Mouse (Mus musculus): ENCODE measurements around the gene Creb3l4. TPM values are rescaled to one million over a fixed set of nuclear protein-coding genes. Genes with fewer than 3 reads are reported as not detected.
"Not testable (repeated sequence)": the region's sequence is repeated elsewhere in the genome, so short reads cannot be mapped to it uniquely, and the experiment has no call there.

Gene Creb3l4
- 0.94 and 1.3 TPM in 2 replicates for polyA plus RNA-seq (2012; rRNA removed)

DNA sequence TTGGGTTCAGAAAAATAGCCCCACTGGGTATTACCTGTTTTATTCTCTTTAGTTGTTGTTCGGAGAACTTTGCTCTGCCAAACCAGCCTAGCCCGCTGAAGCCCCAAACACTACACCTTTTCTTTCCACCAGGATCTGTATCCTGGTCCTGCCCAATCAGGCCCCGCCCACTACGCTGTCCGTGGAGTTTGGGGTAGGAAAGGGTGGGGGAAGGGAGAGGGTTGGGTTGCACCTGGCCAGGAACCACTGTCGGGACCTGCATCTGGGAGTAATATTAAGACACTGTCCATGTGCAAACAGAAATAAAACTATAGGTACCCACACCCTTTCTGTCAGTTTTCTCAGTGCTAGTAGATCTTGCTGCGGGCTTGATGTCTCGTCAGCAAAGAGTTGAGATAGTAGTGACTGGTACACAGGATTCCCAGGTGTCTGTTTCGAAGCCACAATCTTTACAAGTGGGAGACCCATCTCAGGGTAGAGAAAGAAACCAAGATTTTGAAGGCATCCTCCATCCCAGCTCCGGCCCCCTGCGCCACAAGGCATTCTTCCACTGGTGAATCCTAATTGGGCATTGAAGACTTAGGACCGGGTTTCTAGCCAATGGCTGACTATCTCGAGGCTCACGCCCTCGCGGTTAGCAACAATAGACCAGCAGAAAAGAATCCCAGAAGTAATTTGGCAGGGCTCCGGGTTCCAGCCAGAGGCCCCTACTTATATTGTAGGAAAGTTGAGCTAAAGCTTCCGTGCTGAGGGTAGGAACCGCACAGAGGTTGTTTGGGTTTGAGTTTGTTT lies at the start of gene Creb3l4:
Gene Creb3l4, minus strand, starts transcription at position 529 of the 792 bp plus-strand sequence.
- Histone ChIP-seq H3K27ac (ENCODE audit: control insufficient read depth, insufficient read depth, low read length) (no peak within 1 kb of the TSS), H3K27me3 (ENCODE audit: control insufficient read depth, insufficient read depth, low read length) (no peaks in the 10 kb centered on the region), H3K36me3 (ENCODE audit: control insufficient read depth, insufficient read depth, low read length) (no peaks in the 10 kb centered on the region), H3K4me3 (ENCODE audit: control insufficient read depth, insufficient read depth, low read length) (no peak within 1 kb of the TSS), H3K4me1 (replicated peaks; ENCODE audit: control insufficient read depth, insufficient read depth, low read length) (peaks cover 7% of the 10 kb centered on the region)
- TF ChIP-seq CTCF (IDR thresholded peaks at IDR 0.05; ENCODE audit: borderline replicate concordance, control insufficient read depth, extremely low read depth, insufficient read depth, low read length, poor library complexity), result no peak
- no peak for TF ChIP-seq POLR2A (IDR thresholded peaks at IDR 0.05; ENCODE audit: control insufficient read depth, extremely low read depth, insufficient read depth, low read length, poor library complexity)
- DNase-seq, result no peak
- WGBS, result 90% methylated on average over 19 of the region's 19 CpGs

DNA sequence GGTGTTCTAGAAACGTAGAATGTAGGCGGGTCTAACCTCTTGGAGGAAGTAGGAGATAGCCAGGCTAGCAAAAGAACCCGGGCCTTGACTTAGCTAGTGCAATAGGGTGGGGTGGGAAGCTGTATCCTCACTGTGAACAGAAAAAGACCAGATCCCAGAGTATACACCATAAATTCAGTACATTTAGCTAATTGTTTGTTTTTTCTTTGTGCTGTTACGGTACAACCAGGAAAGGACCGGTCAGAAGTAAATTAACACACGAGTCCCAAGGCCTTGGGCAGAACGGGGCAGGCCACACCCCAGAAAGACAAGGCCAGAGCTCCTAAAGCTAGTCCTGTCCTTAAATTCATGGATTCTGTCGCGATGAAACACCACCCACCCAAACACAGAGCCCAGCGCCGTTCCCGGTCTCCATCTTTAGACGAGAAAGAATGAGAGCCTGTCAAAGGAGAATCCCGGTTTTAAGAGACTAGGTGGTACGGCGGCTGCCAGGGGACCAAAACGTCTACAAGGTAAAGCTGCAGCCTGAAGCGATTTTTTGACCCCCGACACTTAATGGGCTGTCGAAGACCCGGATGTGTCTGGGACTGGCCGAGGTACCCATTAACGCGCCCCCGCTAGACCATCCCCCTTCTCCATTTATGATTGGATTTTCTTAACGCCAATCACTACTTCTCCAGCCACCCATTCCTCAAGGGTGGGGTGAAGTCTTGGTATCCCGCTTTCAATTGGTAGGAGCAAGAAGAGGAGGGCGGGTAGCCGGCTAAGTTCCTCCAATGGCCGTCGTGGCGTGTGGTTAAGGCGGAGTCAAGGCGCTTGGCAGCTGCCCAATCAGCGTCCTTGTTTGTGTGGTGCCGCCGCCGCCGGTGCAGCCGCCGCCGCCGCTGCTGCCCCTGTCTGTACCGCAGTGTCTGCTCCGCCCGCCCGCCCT lies 49.3 kb upstream of the Creb3l4 start, which contains the start of gene Gatad2b:
Gene Gatad2b, plus strand, starts transcription at position 834 of the 931 bp plus-strand sequence.
- TF ChIP-seq CTCF (IDR thresholded peaks at IDR 0.05; ENCODE audit: borderline replicate concordance, control insufficient read depth, extremely low read depth, insufficient read depth, low read length, poor library complexity) (no peak), POLR2A (IDR thresholded peaks at IDR 0.05; ENCODE audit: control insufficient read depth, extremely low read depth, insufficient read depth, low read length, poor library complexity) (no peak)
- Histone ChIP-seq H3K27ac (ENCODE audit: control insufficient read depth, insufficient read depth, low read length) (peak within 1 kb of the TSS; percentile 91), H3K4me3 (ENCODE audit: control insufficient read depth, insufficient read depth, low read length) (peak within 1 kb of the TSS; percentile 100), H3K36me3 (ENCODE audit: control insufficient read depth, insufficient read depth, low read length) (no peaks in the 10 kb centered on the region), H3K27me3 (ENCODE audit: control insufficient read depth, insufficient read depth, low read length) (no peaks in the 10 kb centered on the region), H3K4me1 (replicated peaks; ENCODE audit: control insufficient read depth, insufficient read depth, low read length) (peaks cover 5% of the 10 kb centered on the region; the same call in 1 of the 2 replicates)
- peak; percentile 95 for DNase-seq
- WGBS, result under 1% methylated on average over 40 of the region's 47 CpGs

DNA sequence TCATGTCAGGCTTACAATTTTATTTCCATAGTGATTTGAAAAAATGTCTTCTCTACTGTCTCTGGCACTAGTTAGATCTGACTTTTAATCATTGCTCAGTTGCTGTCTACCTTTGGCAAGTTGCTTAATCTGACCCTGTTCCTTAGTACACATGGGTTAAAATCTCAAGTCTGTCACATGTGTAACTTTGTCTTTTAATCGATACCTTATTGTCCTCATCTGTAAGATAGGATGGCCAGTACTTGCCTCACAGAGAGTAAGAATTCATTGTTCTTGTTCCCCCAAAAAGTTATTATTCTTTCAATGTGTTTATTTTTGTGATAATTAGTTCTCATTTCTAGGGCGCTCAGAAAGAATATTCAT lies 48.7 kb upstream of the Creb3l4 start:
- peaks cover 5% of the 10 kb centered on the region; the same call in 1 of the 2 replicates for H3K4me1 ChIP-seq (replicated peaks; ENCODE audit: control insufficient read depth, insufficient read depth, low read length)
- TF ChIP-seq POLR2A (IDR thresholded peaks at IDR 0.05; ENCODE audit: control insufficient read depth, extremely low read depth, insufficient read depth, low read length, poor library complexity) (no peak), CTCF (IDR thresholded peaks at IDR 0.05; ENCODE audit: borderline replicate concordance, control insufficient read depth, extremely low read depth, insufficient read depth, low read length, poor library complexity) (no peak)

DNA sequence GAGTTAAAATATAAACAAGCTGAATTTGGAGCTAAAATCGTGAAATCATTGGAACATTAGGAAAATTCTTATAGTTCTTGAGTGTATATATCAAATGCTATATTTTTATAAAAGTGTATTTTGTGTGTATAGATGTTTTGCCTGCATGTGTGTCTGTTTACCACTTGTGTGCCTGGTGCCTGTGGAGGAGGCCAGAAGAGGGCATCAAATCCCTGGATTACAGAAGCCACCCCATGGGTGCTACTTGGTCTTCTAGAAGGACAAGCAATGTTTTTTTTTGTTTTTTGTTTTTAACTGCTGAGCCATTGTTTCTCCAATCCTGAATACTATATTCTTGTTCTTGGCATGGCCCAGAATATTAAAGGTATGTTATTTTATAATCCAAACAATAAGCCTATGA lies 47.3 kb upstream of the Creb3l4 start:
- Histone ChIP-seq H3K36me3 (ENCODE audit: control insufficient read depth, insufficient read depth, low read length) (no peaks in the 10 kb centered on the region), H3K27me3 (ENCODE audit: control insufficient read depth, insufficient read depth, low read length) (no peaks in the 10 kb centered on the region), H3K4me1 (replicated peaks; ENCODE audit: control insufficient read depth, insufficient read depth, low read length) (peaks cover 2% of the 10 kb centered on the region; the same call in 1 of the 2 replicates), H3K4me3 (ENCODE audit: control insufficient read depth, insufficient read depth, low read length) (no peak overlapping the region), H3K27ac (ENCODE audit: control insufficient read depth, insufficient read depth, low read length) (no peak overlapping the region)
- no peak for DNase-seq
- TF ChIP-seq POLR2A (IDR thresholded peaks at IDR 0.05; ENCODE audit: control insufficient read depth, extremely low read depth, insufficient read depth, low read length, poor library complexity), result no peak
- no peak for TF ChIP-seq CTCF (IDR thresholded peaks at IDR 0.05; ENCODE audit: borderline replicate concordance, control insufficient read depth, extremely low read depth, insufficient read depth, low read length, poor library complexity)
- WGBS, result 92% methylated on average over 1 of the region's 1 CpGs

More for the DNA sequence above, 48.7 kb upstream of the Creb3l4 start:
- Histone ChIP-seq H3K27ac (ENCODE audit: control insufficient read depth, insufficient read depth, low read length) (no peak overlapping the region), H3K27me3 (ENCODE audit: control insufficient read depth, insufficient read depth, low read length) (no peaks in the 10 kb centered on the region), H3K4me3 (ENCODE audit: control insufficient read depth, insufficient read depth, low read length) (no peak overlapping the region), H3K36me3 (ENCODE audit: control insufficient read depth, insufficient read depth, low read length) (no peaks in the 10 kb centered on the region)
- 15% methylated on average over 2 of the region's 2 CpGs for WGBS
- DNase-seq, result no peak

- not testable (repeated sequence) for H3K4me3 ChIP-seq (ENCODE audit: control insufficient read depth, insufficient read depth, low read length); DNase-seq; H3K27me3 ChIP-seq (ENCODE audit: control insufficient read depth, insufficient read depth, low read length); H3K4me1 ChIP-seq (replicated peaks; ENCODE audit: control insufficient read depth, insufficient read depth, low read length); H3K27ac ChIP-seq (ENCODE audit: control insufficient read depth, insufficient read depth, low read length); H3K36me3 ChIP-seq (ENCODE audit: control insufficient read depth, insufficient read depth, low read length)
- 69% methylated on average over 3 of the region's 3 CpGs for whole genome bisulfite sequencing
Measured at GRCm38 (mm10) chr3:90289403-90289802, 46.1 kb upstream of the Creb3l4 start.

DNA sequence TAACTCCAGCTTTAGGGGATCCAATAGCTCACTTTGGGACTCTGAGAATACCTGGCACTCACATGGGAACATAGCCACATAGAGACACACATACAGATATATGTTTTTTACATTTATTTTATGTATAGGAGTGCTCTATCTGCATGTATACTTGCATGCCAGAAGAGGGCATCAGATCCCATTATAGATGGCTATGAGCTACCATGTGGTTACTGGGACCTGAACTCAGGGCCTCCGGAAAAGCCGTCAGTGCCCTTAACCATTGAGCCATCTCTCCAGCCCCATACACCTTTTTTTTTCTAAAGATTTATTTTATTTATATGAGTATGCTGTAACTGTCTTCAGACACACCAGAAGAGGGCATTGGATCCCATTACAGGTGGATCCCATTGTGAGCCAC lies 40.8 kb upstream of the Creb3l4 start:
- Histone ChIP-seq H3K36me3 (ENCODE audit: control insufficient read depth, insufficient read depth, low read length) (peaks cover 18% of the 10 kb centered on the region), H3K4me3 (ENCODE audit: control insufficient read depth, insufficient read depth, low read length) (no peak overlapping the region), H3K27me3 (ENCODE audit: control insufficient read depth, insufficient read depth, low read length) (no peaks in the 10 kb centered on the region), H3K27ac (ENCODE audit: control insufficient read depth, insufficient read depth, low read length) (no peak overlapping the region), H3K4me1 (replicated peaks; ENCODE audit: control insufficient read depth, insufficient read depth, low read length) (no peaks in the 10 kb centered on the region)
- DNase-seq, result no peak
- TF ChIP-seq CTCF (IDR thresholded peaks at IDR 0.05; ENCODE audit: borderline replicate concordance, control insufficient read depth, extremely low read depth, insufficient read depth, low read length, poor library complexity) (no peak), POLR2A (IDR thresholded peaks at IDR 0.05; ENCODE audit: control insufficient read depth, extremely low read depth, insufficient read depth, low read length, poor library complexity) (no peak)
- WGBS, result 95% methylated on average over 2 of the region's 2 CpGs

Measured in thymus, adult 2 months (tissue).